Mouse (Mus musculus) midbrain, embryonic 15.5 days (tissue): ENCODE measurements at regions not wholly inside any gene's neighbourhood (a gene's known extent, or its start where the extent isn't known, plus 50 kb on each side); places are given as distances from the start of the nearest gene placed in this dataset.

ENCODE experiments used
- ATAC-seq: fragments of 200-750 bp; cut with Nextera tagmentation; replicated peaks from 2 replicates; pipeline ENCODE4 v1.8.0; 2017; ENCODE audit warnings: moderate TSS enrichment
- H3K27ac ChIP-seq: fragments of 300-500 bp; sonication (generic); 2 replicates; pipeline ENCODE4 v1.5.1; 2015; ENCODE audit warnings: mild to moderate bottlenecking, inconsistent platforms
- H3K27me3 ChIP-seq: fragments of 300-500 bp; sonication (generic); replicated peaks from 2 replicates; pipeline ENCODE4 v1.6.1; 2015; ENCODE audit warnings: inconsistent platforms
- H3K36me3 ChIP-seq: fragments of 300-500 bp; sonication (generic); replicated peaks from 2 replicates; pipeline ENCODE4 v1.6.1; 2015; ENCODE audit warnings: inconsistent platforms
- H3K4me1 ChIP-seq: fragments of 300-500 bp; sonication (generic); 2 replicates; pipeline ENCODE4 v1.6.1; 2015; ENCODE audit warnings: inconsistent platforms
- H3K4me2 ChIP-seq: fragments of 300-500 bp; sonication (generic); 2 replicates; pipeline ENCODE4 v1.6.1; 2015; ENCODE audit warnings: inconsistent platforms, mild to moderate bottlenecking, moderate library complexity
- H3K4me3 ChIP-seq: fragments of 300-500 bp; sonication (generic); 2 replicates; pipeline ENCODE4 v1.5.1; 2015; ENCODE audit warnings: mild to moderate bottlenecking, inconsistent platforms
- H3K9ac ChIP-seq: fragments of 300-500 bp; sonication (generic); 2 replicates; pipeline ENCODE4 v1.6.1; 2015; ENCODE audit warnings: mild to moderate bottlenecking, inconsistent platforms
- H3K9me3 ChIP-seq: fragments of 300-500 bp; sonication (generic); 2 replicates; pipeline ENCODE4 v1.6.1; 2016; ENCODE audit warnings: inconsistent platforms
- WGBS: fragments of 180-500 bp; shearing (Covaris S2); methylation state at CpG from one replicate; pipeline ENCODE4 v1.1.7; 2015; ENCODE audit warnings: mixed read lengths; 5-methylcytosine and 5-hydroxymethylcytosine counted together

DNA sequence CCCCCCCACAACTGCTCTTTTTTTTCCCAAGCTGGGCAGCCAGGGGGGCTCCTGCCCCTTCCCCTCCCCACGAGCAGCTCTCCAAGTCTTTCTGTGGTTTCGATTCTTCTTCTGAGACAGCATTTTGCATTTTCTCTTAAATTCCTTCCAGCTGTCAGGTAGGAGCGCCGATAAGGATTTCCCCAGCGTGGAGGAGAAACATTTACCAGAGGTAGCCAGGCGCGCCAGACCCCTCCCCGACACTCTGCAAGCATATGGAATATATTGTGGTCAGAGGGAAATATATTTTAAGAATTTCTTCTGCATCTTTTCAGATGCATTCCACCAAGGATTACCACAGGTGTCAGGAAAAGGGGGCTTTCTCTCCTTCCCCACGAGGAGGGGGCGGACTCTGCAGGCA, 111.9 kb downstream of the Tbx5 start:
- Histone ChIP-seq H3K4me2 (no peak overlapping the region), H3K27me3 (no peaks in the 10 kb centered on the region), H3K36me3 (no peaks in the 10 kb centered on the region), H3K4me1 (no peaks in the 10 kb centered on the region), H3K9ac (no peak overlapping the region), H3K27ac (no peak overlapping the region), H3K9me3 (no peaks in the 10 kb centered on the region), H3K4me3 (no peak overlapping the region)
- ATAC-seq = no peak
- 67% methylated on average over 10 of the region's 10 CpGs for WGBS

DNA sequence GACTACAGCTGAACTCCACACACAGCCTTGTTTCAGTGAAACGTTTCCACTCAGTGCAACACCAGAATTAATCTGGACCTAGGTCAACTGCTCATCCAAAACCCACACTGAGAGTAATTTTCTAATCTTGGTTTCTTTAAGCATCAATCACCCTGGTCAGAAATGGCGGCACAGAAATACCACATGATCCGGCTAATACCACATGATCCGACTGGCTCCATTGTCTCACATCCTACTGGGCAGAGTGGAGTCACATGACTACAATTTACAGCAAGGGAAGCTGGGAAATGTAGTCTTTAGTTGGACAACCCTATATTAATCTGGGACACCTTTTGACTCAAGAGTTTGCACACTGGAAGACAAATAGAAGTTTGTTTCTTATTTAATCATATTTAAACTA, 115.9 kb downstream of the Tbx5 start:
- WGBS = 72% methylated on average over 4 of the region's 4 CpGs
- no peaks in the 10 kb centered on the region for H3K36me3 ChIP-seq
- no peak overlapping the region for H3K9ac ChIP-seq
- peaks cover 1% of the 10 kb centered on the region; the same call in 1 of the 2 replicates for H3K4me1 ChIP-seq
- H3K4me3 ChIP-seq = no peak overlapping the region
- no peak overlapping the region for H3K4me2 ChIP-seq
- H3K27me3 ChIP-seq = no peaks in the 10 kb centered on the region
- no peak overlapping the region for H3K27ac ChIP-seq
- no peaks in the 10 kb centered on the region for H3K9me3 ChIP-seq
- ATAC-seq = peak; percentile 72; the same call in 1 of the 2 replicates

DNA sequence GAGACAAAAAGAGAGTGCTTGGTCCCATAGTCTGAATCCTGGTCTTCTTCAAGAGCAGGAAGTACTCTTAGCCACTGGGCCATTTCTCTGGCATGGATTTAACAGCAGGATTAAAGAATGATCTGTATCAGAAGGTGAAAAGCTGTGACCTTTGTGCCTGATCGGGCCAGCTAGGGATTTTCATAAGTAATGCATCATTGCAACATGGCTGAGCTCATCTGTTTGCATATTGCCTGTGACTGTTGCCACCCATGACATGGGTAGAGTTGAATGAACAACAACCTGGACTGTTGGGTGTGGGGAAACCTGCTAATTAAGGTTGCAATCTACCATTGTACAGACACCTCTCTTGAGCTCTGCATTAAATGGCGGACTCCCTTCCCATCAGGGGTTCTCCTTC, 119.6 kb downstream of the Tbx5 start:
- Histone ChIP-seq H3K36me3 (no peaks in the 10 kb centered on the region), H3K9me3 (no peaks in the 10 kb centered on the region), H3K9ac (no peak overlapping the region), H3K4me3 (no peak overlapping the region), H3K27me3 (no peaks in the 10 kb centered on the region), H3K4me1 (peaks cover 8% of the 10 kb centered on the region; the same call in 1 of the 2 replicates), H3K4me2 (no peak overlapping the region), H3K27ac (no peak overlapping the region)
- no peak for ATAC-seq
- WGBS = 86% methylated on average over 2 of the region's 2 CpGs

DNA sequence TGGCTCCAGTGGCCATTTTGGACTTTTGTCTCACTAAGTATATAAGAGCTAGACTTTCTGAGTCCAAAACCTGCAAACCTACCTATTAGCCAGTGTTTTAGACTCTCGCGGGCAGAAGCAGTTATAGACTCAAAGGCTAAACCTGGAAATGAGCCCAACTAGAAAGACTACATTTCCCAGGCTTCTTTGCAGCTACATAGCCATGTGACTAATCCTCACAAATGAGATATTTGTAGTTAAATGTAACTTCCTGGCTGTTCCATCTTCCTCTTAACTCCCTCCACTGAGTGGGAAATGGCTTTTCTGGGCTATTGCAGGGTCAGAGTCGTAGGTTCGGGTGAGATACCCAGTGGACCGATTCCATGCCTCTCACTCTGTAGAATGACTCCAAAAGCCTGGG, 120.7 kb downstream of the Tbx5 start:
- peaks cover 8% of the 10 kb centered on the region; the same call in 1 of the 2 replicates for H3K4me1 ChIP-seq
- no peak overlapping the region for H3K4me2 ChIP-seq
- no peaks in the 10 kb centered on the region for H3K27me3 ChIP-seq
- H3K27ac ChIP-seq = no peak overlapping the region
- no peak overlapping the region for H3K9ac ChIP-seq
- no peaks in the 10 kb centered on the region for H3K36me3 ChIP-seq
- ATAC-seq = no peak
- WGBS = 86% methylated on average over 5 of the region's 5 CpGs
- H3K9me3 ChIP-seq = no peaks in the 10 kb centered on the region
- no peak overlapping the region for H3K4me3 ChIP-seq

DNA sequence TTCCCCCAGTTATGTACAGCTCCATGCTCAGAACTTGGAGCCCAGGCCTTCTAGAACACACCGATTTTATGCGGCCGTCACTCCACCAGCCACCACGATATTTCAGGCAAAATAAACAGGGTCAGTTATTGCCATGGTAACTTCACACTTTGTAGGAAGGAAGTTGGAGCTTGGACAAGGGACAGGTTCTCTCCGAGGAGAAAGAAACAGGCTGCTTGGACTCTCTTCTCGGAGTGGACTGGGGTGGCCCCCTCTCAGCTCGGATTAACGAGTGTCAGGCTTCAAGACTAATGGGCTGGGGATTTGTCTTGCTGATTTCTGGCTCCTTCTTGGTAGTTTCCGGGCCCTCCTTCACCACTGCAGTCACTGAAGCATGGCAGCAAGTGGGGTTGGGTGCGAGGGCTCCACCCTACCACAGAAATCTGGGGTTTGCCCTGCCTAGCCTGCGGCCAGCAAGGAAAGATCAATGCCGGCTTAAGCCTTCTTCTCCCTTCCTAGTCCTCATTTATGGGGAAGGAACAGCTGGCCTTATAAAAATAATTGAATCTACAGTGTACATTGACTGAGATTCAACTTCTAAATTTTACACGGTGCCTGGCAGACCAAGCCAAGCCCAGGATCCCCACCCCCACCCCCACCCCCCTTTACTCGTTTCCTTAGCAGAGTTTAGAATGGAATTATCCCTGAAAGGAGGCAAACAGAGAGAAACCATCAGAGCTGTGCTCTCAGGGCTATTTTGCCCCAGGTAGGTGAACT, 121.5 kb downstream of the Tbx5 start:
- no peak for ATAC-seq
- H3K27ac ChIP-seq = no peak overlapping the region
- WGBS = 58% methylated on average over 14 of the region's 14 CpGs
- H3K4me1 ChIP-seq = peaks cover 11% of the 10 kb centered on the region; the same call in 1 of the 2 replicates
- H3K27me3 ChIP-seq = no peaks in the 10 kb centered on the region
- H3K4me3 ChIP-seq = no peak overlapping the region
- no peaks in the 10 kb centered on the region for H3K36me3 ChIP-seq
- no peak overlapping the region for H3K9ac ChIP-seq
- H3K4me2 ChIP-seq = no peak overlapping the region
- no peaks in the 10 kb centered on the region for H3K9me3 ChIP-seq

DNA sequence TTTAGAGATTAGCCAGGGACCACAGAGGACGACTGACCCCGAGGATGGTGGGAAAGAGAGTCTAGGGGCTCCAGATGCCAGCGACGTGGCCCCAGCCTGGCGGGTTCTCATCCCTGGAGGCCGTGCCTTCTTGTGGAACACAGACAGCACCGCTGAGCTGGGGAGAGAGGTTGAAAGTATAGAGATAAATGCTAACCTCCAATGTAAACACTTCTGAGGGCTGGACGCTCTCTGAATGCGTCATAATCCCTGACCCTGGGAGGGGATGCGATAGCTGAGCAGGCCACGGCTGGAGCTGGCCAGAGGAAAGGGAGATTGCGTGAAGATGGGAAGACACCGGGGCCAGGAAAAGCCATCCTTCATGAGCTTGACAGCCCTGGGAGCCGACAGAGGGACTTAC, 126.5 kb downstream of the Tbx5 start:
- 28% methylated on average over 14 of the region's 14 CpGs for WGBS
- Histone ChIP-seq H3K4me1 (peaks cover 8% of the 10 kb centered on the region; the same call in 1 of the 2 replicates), H3K9ac (no peak overlapping the region), H3K27me3 (no peaks in the 10 kb centered on the region), H3K36me3 (no peaks in the 10 kb centered on the region), H3K27ac (no peak overlapping the region), H3K4me3 (no peak overlapping the region), H3K4me2 (no peak overlapping the region), H3K9me3 (no peaks in the 10 kb centered on the region)
- ATAC-seq = no peak

DNA sequence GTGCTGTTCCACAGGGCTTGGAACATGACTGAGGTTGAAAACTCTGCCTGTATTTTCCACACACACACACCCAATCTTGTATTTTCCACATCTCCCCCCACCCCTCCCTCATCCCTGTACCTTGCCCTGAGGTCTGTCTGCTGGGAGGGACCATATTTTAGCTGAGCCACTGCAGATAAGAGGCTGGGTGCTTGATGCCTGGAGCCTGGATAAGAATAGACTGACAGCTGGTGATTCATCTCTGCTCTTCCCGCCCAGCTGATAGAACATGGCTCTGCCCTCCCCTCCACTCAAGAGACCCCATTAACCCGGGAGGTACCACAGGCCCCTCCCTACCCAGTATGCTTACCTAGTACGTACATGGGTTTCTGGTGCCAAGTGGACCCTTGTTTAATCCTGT, 132.3 kb downstream of the Tbx5 start:
- no peak for ATAC-seq
- WGBS = 70% methylated on average over 3 of the region's 3 CpGs
- H3K4me2 ChIP-seq = no peak overlapping the region
- H3K4me1 ChIP-seq = peaks cover 2% of the 10 kb centered on the region; the same call in 1 of the 2 replicates
- H3K27me3 ChIP-seq = no peaks in the 10 kb centered on the region
- no peak overlapping the region for H3K9ac ChIP-seq
- no peak overlapping the region for H3K4me3 ChIP-seq
- H3K27ac ChIP-seq = no peak overlapping the region
- H3K36me3 ChIP-seq = no peaks in the 10 kb centered on the region
- no peaks in the 10 kb centered on the region for H3K9me3 ChIP-seq

DNA sequence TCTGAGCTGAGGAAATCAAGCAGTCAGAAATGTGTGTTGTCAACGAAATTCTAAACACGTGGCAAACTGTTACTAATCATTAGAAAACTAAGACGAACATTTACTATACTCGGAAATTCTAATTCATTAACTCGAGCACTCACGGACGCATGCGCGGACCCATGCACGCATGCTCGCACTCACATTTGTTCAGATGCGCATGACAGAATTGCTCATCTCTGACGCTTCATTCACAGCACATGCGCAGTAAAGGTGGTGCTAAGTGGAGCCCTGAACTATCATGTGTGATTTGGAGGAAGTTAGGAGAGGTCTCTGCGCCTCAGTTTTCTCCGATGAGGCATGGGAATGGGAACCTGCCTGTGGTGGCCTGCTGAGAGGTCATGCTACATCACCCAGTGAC, 138.8 kb downstream of the Tbx5 start:
- Histone ChIP-seq H3K27me3 (no peaks in the 10 kb centered on the region), H3K27ac (no peak overlapping the region), H3K4me3 (no peak overlapping the region), H3K9ac (no peak overlapping the region), H3K4me2 (no peak overlapping the region), H3K36me3 (no peaks in the 10 kb centered on the region), H3K9me3 (no peaks in the 10 kb centered on the region), H3K4me1 (peaks cover 8% of the 10 kb centered on the region; the same call in 1 of the 2 replicates)
- no peak for ATAC-seq
- WGBS = 77% methylated on average over 16 of the region's 16 CpGs

DNA sequence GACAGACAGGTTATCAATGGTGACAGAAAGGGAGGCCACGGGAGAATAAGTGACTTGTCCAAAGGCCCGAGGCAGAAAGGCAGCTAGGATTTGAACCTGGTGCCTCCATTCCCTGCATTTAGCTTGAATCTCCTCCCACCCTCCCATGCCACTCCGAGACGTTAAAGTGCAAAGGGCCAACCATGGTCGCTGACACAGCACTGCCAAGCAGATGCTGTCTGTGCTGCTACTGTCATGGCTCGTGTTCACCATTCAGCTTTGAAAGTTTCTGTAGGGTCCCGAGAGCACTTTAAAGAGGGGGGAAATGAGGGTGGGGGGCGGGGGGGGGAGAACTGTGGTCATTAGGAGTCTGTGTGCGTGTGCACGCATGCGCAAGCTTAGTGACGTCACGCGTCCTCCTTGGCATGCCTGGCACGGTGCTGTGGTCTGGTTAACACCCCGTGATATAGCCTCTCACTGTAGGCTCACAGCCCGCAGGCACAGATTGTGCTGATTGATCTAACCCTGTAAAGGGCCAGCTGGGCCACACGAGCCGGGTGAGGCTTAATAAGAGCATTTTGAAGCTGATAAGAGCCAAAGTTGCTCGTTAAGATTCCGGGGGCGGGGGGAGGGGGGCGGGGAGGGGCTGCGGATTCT, 140.5 kb downstream of the Tbx5 start:
- peak overlapping the region; percentile 16; the same call in 1 of the 2 replicates for H3K4me3 ChIP-seq
- 49% methylated on average over 24 of the region's 24 CpGs for WGBS
- no peaks in the 10 kb centered on the region for H3K36me3 ChIP-seq
- no peak overlapping the region for H3K9ac ChIP-seq
- no peaks in the 10 kb centered on the region for H3K27me3 ChIP-seq
- peak overlapping the region; percentile 35 for H3K4me2 ChIP-seq
- peak overlapping the region; percentile 32; the same call in 1 of the 2 replicates for H3K27ac ChIP-seq
- ATAC-seq = peak; percentile 85
- no peaks in the 10 kb centered on the region for H3K9me3 ChIP-seq
- H3K4me1 ChIP-seq = peaks cover 8% of the 10 kb centered on the region; the same call in 1 of the 2 replicates

DNA sequence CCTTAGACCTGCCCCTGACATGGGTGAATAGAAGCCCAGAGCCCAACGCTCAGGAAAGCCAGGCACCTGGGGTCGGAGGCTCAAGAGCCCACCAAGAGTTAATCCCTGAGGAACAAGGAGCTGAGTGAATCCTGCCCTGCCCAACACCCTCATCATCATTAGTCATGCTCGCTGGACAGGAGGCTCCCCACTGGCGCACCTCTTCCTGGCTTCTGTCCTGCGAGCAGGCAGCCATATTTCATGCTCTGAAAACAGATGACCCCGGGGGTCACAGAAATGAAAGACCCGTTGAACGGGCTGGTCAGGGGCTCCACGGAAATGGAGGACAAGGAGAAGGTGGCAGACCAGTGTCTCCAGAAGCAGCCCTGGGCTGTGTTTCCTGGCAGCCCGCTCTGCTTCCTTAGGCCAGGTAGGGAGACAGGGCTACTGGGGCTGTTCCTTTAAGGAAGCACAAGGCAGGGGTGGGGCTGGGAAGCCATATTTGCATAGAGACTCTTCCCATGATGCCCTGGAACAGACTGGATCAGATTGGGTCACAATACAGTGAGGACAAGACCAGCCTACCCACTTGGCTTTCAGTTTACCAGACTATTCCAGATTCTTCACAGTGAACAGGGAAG, 138.1 kb upstream of the Rbm19 start:
- Histone ChIP-seq H3K4me2 (no peak overlapping the region), H3K9ac (no peak overlapping the region), H3K4me3 (no peak overlapping the region), H3K27me3 (no peaks in the 10 kb centered on the region), H3K4me1 (peaks cover 4% of the 10 kb centered on the region; the same call in 1 of the 2 replicates), H3K36me3 (no peaks in the 10 kb centered on the region), H3K27ac (no peak overlapping the region), H3K9me3 (no peaks in the 10 kb centered on the region)
- ATAC-seq = no peak
- WGBS = 38% methylated on average over 10 of the region's 10 CpGs

DNA sequence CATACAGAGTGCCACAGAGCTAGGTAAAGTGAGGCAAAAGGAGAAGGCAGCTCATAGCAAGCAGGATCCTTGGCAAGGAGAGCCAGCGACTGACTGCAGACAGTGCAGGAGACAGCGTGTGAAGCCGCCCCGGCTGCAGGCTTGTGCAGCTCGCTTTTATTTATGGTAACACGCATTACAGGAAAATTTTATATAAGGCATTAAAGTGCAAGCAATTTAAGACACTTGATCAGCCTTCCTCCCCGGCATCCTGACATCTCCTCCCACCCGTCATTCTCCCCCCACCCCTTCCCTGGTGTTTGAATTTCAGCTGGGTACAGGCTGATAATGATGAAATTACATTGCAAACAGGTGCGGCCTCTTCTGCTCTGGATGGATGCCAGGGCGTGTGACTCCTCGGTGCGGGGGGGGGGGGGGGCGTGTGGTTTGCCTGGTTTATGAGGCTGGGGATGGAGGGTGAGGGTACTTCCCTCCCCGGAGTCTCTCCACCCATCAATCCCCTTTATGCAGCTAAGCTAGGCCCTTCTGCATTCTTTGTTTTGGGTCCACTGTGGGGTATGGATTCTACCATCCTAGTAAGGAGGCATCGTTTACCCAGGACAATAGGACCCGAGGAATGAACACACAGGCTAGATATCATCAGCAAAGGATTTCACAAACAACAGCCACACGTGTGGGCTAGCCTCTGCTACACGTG, 135.0 kb upstream of the Rbm19 start:
- Histone ChIP-seq H3K27me3 (no peaks in the 10 kb centered on the region), H3K36me3 (no peaks in the 10 kb centered on the region), H3K9me3 (no peaks in the 10 kb centered on the region), H3K27ac (no peak overlapping the region), H3K4me3 (no peak overlapping the region), H3K9ac (no peak overlapping the region), H3K4me2 (no peak overlapping the region), H3K4me1 (no peaks in the 10 kb centered on the region)
- ATAC-seq = no peak
- WGBS = 55% methylated on average over 18 of the region's 18 CpGs

DNA sequence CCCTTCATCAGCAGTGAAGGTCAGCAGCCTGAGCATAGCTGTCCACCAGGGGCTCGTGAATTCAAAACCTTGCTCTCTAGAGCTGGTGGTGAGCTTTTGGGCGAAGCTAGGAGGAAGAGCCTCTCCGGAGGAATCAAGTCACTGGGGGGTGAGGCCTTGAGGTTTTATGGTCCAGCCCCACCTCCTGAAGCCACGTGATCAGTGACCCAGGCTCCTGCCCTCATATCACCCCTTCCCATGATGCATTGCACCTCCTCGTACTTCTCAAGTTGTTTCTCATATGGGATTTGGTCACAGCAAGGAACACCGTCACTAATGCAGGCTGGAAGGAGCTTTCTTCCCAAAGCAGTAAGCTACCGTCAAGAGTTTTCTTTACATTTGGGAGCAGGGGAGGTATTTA, 132.1 kb upstream of the Rbm19 start:
- H3K9me3 ChIP-seq = no peaks in the 10 kb centered on the region
- H3K4me2 ChIP-seq = no peak overlapping the region
- H3K9ac ChIP-seq = no peak overlapping the region
- H3K27me3 ChIP-seq = no peaks in the 10 kb centered on the region
- H3K36me3 ChIP-seq = no peaks in the 10 kb centered on the region
- H3K4me1 ChIP-seq = no peaks in the 10 kb centered on the region
- ATAC-seq = no peak
- H3K4me3 ChIP-seq = no peak overlapping the region
- WGBS = 77% methylated on average over 7 of the region's 7 CpGs
- H3K27ac ChIP-seq = no peak overlapping the region
